Mouse (Mus musculus) T-cell, adult 2 months (primary cell): ENCODE data around the gene Cwc25.

ENCODE experiments used
- DNase-seq: peaks from one replicate; pipeline ENCODE4 v3.0.0; 2022; ENCODE audit warnings: low spot score

Cwc25 gene

GRCm38 (mm10) chr11:97766154-97766881 is at the start of gene Cwc25:
TSS of gene Cwc25 (minus strand) at chr11:97766556.
- peak; percentile 95 for DNase-seq

- no peak for DNase-seq
Observed at GRCm38 (mm10) chr11:97815736-97816135, 49.4 kb upstream of the Cwc25 start.

GRCm38 (mm10) chr11:97813746-97814515 is 47.6 kb upstream of the Cwc25 start:
- no peak for DNase-seq

GRCm38 (mm10) chr11:97813085-97813484 is 46.7 kb upstream of the Cwc25 start:
- DNase-seq, result no peak

GRCm38 (mm10) chr11:97812491-97812921 is 46.1 kb upstream of the Cwc25 start:
- no peak for DNase-seq

GRCm38 (mm10) chr11:97811569-97812362 is 45.4 kb upstream of the Cwc25 start:
- DNase-seq, result no peak

- DNase-seq, result no peak
Observed at GRCm38 (mm10) chr11:97810970-97811369, 44.6 kb upstream of the Cwc25 start.

- peak; percentile 83 for DNase-seq
Observed at GRCm38 (mm10) chr11:97810356-97810755, 44.0 kb upstream of the Cwc25 start.

- DNase-seq, result no peak
Observed at GRCm38 (mm10) chr11:97809235-97810121, 43.1 kb upstream of the Cwc25 start.

- no peak for DNase-seq
Observed at GRCm38 (mm10) chr11:97808621-97809234, 42.4 kb upstream of the Cwc25 start.

- DNase-seq, result peak; percentile 66
Observed at GRCm38 (mm10) chr11:97808093-97808492, 41.7 kb upstream of the Cwc25 start.

- no peak for DNase-seq
Observed at GRCm38 (mm10) chr11:97807626-97808025, 41.3 kb upstream of the Cwc25 start.

- DNase-seq, result no peak
Observed at GRCm38 (mm10) chr11:97806613-97806964, 40.2 kb upstream of the Cwc25 start.

GRCm38 (mm10) chr11:97805662-97806612 is 39.6 kb upstream of the Cwc25 start:
- DNase-seq, result no peak

GRCm38 (mm10) chr11:97804841-97805661 is 38.7 kb upstream of the Cwc25 start:
- no peak for DNase-seq

- no peak for DNase-seq
Observed at GRCm38 (mm10) chr11:97803847-97804246, 37.5 kb upstream of the Cwc25 start.

GRCm38 (mm10) chr11:97802495-97802894 is 36.1 kb upstream of the Cwc25 start:
- no peak for DNase-seq

- no peak for DNase-seq
Observed at GRCm38 (mm10) chr11:97802194-97802470, 35.8 kb upstream of the Cwc25 start.
